Mouse (Mus musculus) midbrain, embryonic 12.5 days (tissue): Measurements from ENCODE around the gene Rassf1. TPM values are rescaled to one million over a fixed set of nuclear protein-coding genes. Genes with fewer than 3 reads are reported as not detected.

Experiments
- ATAC-seq: fragments of 200-750 bp; cut with Nextera tagmentation; 2 replicates; pipeline ENCODE4 v1.8.0; 2017; ENCODE audit warnings: low read depth, moderate TSS enrichment, moderate library complexity; ENCODE audit not compliant: low FRiP score
- H3K27ac ChIP-seq: fragments of 300-500 bp; sonication (generic); replicated peaks from 2 replicates; pipeline ENCODE4 v1.5.1; 2016; ENCODE audit warnings: mild to moderate bottlenecking
- H3K27me3 ChIP-seq: fragments of 300-500 bp; sonication (generic); 2 replicates; pipeline ENCODE4 v1.6.1; 2016; ENCODE audit warnings: mild to moderate bottlenecking
- H3K36me3 ChIP-seq: fragments of 300-500 bp; sonication (generic); 2 replicates; pipeline ENCODE4 v1.6.1; 2016
- H3K4me1 ChIP-seq: fragments of 300-500 bp; sonication (generic); 2 replicates; pipeline ENCODE4 v1.6.1; 2016
- H3K4me2 ChIP-seq: fragments of 300-500 bp; sonication (generic); replicated peaks from 2 replicates; pipeline ENCODE4 v1.6.1; 2016; ENCODE audit warnings: mild to moderate bottlenecking, moderate library complexity
- H3K4me3 ChIP-seq: fragments of 300-500 bp; sonication (generic); 2 replicates; pipeline ENCODE4 v1.5.1; 2016; ENCODE audit warnings: mild to moderate bottlenecking
- H3K9ac ChIP-seq: fragments of 300-500 bp; sonication (generic); replicated peaks from 2 replicates; pipeline ENCODE4 v1.6.1; 2016; ENCODE audit warnings: mild to moderate bottlenecking, moderate library complexity
- H3K9me3 ChIP-seq: fragments of 300-500 bp; sonication (generic); 2 replicates; pipeline ENCODE4 v1.6.1; 2016; ENCODE audit warnings: mild to moderate bottlenecking
- WGBS: fragments of 180-500 bp; shearing (Covaris S2); methylation state at CpG from one replicate; pipeline ENCODE4 v1.1.7; 2016; 5-methylcytosine and 5-hydroxymethylcytosine counted together
- polyA plus RNA-seq: library from polyadenylated mRNA; unstranded; fragments of >200 nt; fragmentation: Nextera tagmentation; extraction: Ambion mirVana; gene quantifications from 2 replicates; pipeline ENCODE4 v1.2.1, GENCODE M21; 2016

Rassf1 gene
- polyA plus RNA-seq, 1 experiment from 2014 or later: 48.9 TPM

DNA sequence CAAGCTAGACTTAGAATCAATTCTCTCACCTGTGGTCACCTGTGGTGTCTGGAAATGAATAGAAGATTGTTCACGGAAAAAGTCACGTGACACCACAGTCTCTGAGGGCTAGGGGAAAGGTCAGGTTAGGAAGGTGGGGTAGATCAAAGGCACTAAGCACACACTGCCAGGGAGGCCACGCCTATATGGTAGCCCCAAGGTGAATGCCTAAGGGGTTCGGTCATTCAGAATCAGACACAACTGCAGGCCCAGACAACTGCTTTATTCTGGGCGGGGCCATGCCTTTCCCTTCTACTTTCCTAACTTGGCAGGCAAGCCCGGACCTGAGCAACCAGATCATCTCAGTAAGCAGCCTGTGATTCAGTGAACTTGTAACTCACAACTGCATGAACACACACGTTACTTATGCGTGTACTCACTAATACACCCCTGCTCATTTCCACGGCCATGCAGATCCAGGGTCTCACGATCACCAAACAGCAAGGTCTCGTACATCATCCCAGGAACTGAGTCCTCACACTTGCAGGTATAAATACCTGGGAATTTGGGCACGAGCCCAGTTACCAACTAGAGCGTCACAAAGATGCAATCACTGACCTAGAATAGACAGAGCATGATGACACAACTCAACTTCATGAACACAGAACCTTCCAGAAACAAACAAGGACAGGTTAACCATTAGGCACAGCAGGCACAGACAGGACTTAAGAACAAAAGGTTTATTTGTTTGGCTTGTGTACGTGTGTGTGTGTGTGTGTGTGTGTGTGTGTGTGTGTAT, 24.4 kb downstream of the Rassf1 start:
- no peak overlapping the region for H3K4me3 ChIP-seq
- peaks cover 41% of the 10 kb centered on the region for H3K36me3 ChIP-seq
- peaks cover 35% of the 10 kb centered on the region for H3K4me1 ChIP-seq
- WGBS: 89% methylated on average over 14 of the region's 14 CpGs
- no peak for ATAC-seq
- peak overlapping the region; percentile 35; the same call in 1 of the 2 replicates for H3K27ac ChIP-seq
- H3K27me3 ChIP-seq: no peaks in the 10 kb centered on the region
- H3K9ac ChIP-seq: no peak overlapping the region
- no peaks in the 10 kb centered on the region for H3K9me3 ChIP-seq
- H3K4me2 ChIP-seq: no peak overlapping the region

- 29% methylated on average over 16 of the region's 16 CpGs for WGBS
- H3K27me3 ChIP-seq: no peaks in the 10 kb centered on the region
- H3K4me2 ChIP-seq: peak within 1 kb of the TSS; percentile 46
- H3K9me3 ChIP-seq: no peaks in the 10 kb centered on the region
- H3K9ac ChIP-seq: peak within 1 kb of the TSS; percentile 51
- ATAC-seq: peak; percentile 76
- peaks cover 33% of the 10 kb centered on the region for H3K36me3 ChIP-seq
- H3K4me3 ChIP-seq: peak within 1 kb of the TSS; percentile 29
- peak within 1 kb of the TSS; percentile 39 for H3K27ac ChIP-seq
- H3K4me1 ChIP-seq: peaks cover 35% of the 10 kb centered on the region
These were observed 25.2 kb downstream of the Rassf1 start, which contains the start of gene Hyal1 for GRCm38 (mm10) chr9:107576357-107577107. Gene Hyal1 (plus strand): TSS chr9:107576927.

- Histone ChIP-seq H3K27me3 (no peaks in the 10 kb centered on the region), H3K36me3 (peaks cover 26% of the 10 kb centered on the region), H3K4me2 (no peak overlapping the region), H3K9ac (no peak overlapping the region), H3K4me1 (peaks cover 38% of the 10 kb centered on the region), H3K9me3 (no peaks in the 10 kb centered on the region), H3K27ac (no peak overlapping the region), H3K4me3 (no peak overlapping the region)
- no peak for ATAC-seq
- 91% methylated on average over 10 of the region's 10 CpGs for WGBS
These were observed 26.5 kb downstream of the Rassf1 start for GRCm38 (mm10) chr9:107577871-107578270.

GRCm38 (mm10) chr9:107578587-107578986, 27.2 kb downstream of the Rassf1 start, which contains the start of gene Naa80:
Gene Naa80 (plus strand): TSS chr9:107578887.
- H3K9ac ChIP-seq: no peak within 1 kb of the TSS; the same call in 1 of the 2 replicates
- 77% methylated on average over 3 of the region's 3 CpGs for WGBS
- ATAC-seq: no peak

GRCm38 (mm10) chr9:107579023-107579900, 27.9 kb downstream of the Rassf1 start:
- Histone ChIP-seq H3K4me1 (peaks cover 38% of the 10 kb centered on the region), H3K36me3 (peaks cover 24% of the 10 kb centered on the region), H3K9ac (no peak overlapping the region; the same call in 1 of the 2 replicates), H3K4me3 (no peak overlapping the region), H3K27me3 (no peaks in the 10 kb centered on the region), H3K9me3 (no peaks in the 10 kb centered on the region), H3K4me2 (no peak overlapping the region), H3K27ac (no peak overlapping the region)
- 94% methylated on average over 14 of the region's 14 CpGs for WGBS
- no peak for ATAC-seq

More at GRCm38 (mm10) chr9:107578587-107578986, 27.2 kb downstream of the Rassf1 start, which contains the start of gene Naa80:
- peaks cover 38% of the 10 kb centered on the region for H3K4me1 ChIP-seq
- no peak within 1 kb of the TSS for H3K4me2 ChIP-seq
- no peak within 1 kb of the TSS for H3K27ac ChIP-seq
- H3K27me3 ChIP-seq: no peaks in the 10 kb centered on the region
- H3K36me3 ChIP-seq: peaks cover 26% of the 10 kb centered on the region
- H3K9me3 ChIP-seq: no peaks in the 10 kb centered on the region
- H3K4me3 ChIP-seq: no peak within 1 kb of the TSS

DNA sequence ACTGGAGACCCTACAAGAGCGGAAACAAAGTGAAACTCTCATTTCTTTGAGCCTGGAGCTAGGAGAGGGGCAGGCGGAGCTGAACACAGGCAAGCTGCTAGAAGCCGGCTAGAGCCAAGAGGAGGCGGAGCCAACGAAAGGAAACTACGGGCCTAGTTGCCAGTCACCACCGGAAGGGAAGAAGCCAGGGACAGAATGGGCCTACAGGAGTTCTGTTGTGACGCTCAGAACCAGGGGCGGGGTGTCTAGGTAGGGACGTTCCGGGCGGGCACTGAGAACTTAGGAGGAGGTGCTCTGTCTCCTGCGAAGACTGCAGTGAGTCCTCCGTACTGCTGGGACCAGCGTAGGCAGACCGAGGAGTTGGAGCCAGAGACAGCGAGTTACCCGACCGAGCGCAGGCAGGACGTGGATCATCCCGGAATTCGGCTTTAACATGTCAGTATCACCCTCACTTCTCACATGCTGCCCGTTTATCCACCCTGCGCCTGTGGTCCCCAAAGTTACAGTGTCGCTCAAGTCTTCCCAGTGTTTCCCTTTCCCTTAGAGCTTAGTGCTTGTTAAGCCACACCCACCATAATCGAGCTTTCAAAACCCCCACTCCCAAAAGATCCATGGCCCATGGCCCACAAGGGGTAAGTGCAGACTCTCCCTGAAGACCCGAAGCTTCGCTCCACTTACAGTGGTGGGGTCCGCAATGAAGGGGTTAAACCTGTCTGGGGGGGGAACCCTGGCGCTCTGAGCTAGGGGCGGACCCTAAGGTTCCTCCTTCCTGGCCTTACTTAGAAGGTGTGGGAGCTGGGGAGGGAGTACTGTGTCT, 29.4 kb downstream of the Rassf1 start, which contains the start of gene Hyal3:
TSS of gene Hyal3 (plus strand) at position 318 of the 817 bp plus-strand sequence.
- Histone ChIP-seq H3K4me2 (peak within 1 kb of the TSS; percentile 97), H3K27me3 (no peaks in the 10 kb centered on the region), H3K9ac (peak within 1 kb of the TSS; percentile 78), H3K4me3 (peak within 1 kb of the TSS; percentile 64), H3K27ac (peak within 1 kb of the TSS; percentile 72), H3K9me3 (no peaks in the 10 kb centered on the region), H3K36me3 (peaks cover 16% of the 10 kb centered on the region; the same call in 1 of the 2 replicates), H3K4me1 (peaks cover 38% of the 10 kb centered on the region)
- WGBS: 1% methylated on average over 32 of the region's 32 CpGs
- ATAC-seq: peak; percentile 53

GRCm38 (mm10) chr9:107581584-107581983, 30.2 kb downstream of the Rassf1 start:
- H3K36me3 ChIP-seq: peaks cover 16% of the 10 kb centered on the region; the same call in 1 of the 2 replicates
- peaks cover 38% of the 10 kb centered on the region for H3K4me1 ChIP-seq
- WGBS: 78% methylated on average over 4 of the region's 4 CpGs
- H3K27me3 ChIP-seq: no peaks in the 10 kb centered on the region
- H3K4me2 ChIP-seq: peak overlapping the region; percentile 97
- H3K27ac ChIP-seq: no peak overlapping the region
- no peaks in the 10 kb centered on the region for H3K9me3 ChIP-seq
- H3K4me3 ChIP-seq: peak overlapping the region; percentile 64; the same call in 1 of the 2 replicates
- H3K9ac ChIP-seq: no peak overlapping the region; the same call in none of the 2 replicates
- no peak for ATAC-seq

DNA sequence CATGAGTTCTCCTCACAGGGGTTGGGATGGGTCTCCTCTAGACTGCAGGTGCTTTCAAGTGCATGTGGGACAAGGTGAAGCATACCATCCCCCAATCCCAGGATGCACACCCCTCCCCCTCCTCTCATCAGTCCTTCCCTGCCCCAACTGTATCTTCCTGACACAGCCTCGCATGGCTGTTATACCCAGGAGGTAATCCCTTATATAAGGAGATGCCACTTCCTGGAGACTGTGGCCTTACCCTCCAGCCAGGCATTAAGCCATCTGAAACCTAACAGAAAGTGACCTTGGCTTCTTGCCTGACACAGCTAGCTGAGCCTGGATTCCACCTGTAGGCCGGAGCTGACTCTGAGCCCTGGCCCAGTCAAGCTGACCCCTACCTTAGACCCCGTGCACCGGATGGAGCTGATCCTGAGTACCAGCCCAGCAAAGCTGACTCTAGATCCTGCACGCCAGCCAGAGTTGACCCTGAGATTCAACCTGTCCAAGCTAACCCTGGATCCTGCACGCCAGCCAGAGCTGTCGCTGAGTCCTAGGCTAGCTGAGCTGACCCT, 31.2 kb downstream of the Rassf1 start:
- Histone ChIP-seq H3K9ac (no peak overlapping the region), H3K4me3 (no peak overlapping the region), H3K27ac (no peak overlapping the region), H3K4me1 (peaks cover 32% of the 10 kb centered on the region), H3K4me2 (no peak overlapping the region), H3K9me3 (no peaks in the 10 kb centered on the region), H3K36me3 (peaks cover 16% of the 10 kb centered on the region; the same call in 1 of the 2 replicates), H3K27me3 (no peaks in the 10 kb centered on the region)
- ATAC-seq: no peak
- WGBS: 90% methylated on average over 7 of the region's 7 CpGs

- Histone ChIP-seq H3K4me1 (peaks cover 35% of the 10 kb centered on the region), H3K4me3 (no peak overlapping the region), H3K27me3 (no peaks in the 10 kb centered on the region), H3K9me3 (no peaks in the 10 kb centered on the region), H3K4me2 (no peak overlapping the region), H3K9ac (no peak overlapping the region; the same call in 1 of the 2 replicates), H3K27ac (no peak overlapping the region), H3K36me3 (peaks cover 16% of the 10 kb centered on the region; the same call in 1 of the 2 replicates)
- 92% methylated on average over 14 of the region's 14 CpGs for WGBS
- no peak for ATAC-seq
These were observed 31.8 kb downstream of the Rassf1 start for GRCm38 (mm10) chr9:107583174-107583573.

DNA sequence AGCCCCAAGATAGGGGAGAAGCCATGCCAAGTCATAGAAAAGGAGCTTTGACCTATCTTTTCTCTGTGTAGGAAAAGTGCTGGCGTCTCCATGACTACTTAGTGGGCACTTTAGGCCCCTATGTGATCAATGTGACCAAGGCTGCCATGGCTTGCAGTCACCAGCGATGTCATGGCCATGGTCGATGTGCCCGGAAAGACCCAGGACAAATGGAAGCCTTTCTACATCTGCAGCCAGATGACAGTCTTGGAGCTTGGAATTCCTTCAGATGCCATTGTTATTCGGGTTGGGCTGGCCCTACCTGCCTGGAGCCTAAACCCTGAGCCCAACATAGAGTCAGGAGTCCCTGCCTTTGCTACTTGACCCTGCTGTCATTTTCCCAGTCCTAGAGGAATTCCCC, 35.1 kb downstream of the Rassf1 start:
- H3K9me3 ChIP-seq: no peaks in the 10 kb centered on the region
- H3K27ac ChIP-seq: no peak overlapping the region
- 91% methylated on average over 5 of the region's 5 CpGs for WGBS

More for the DNA sequence above, 35.1 kb downstream of the Rassf1 start:
- Histone ChIP-seq H3K4me2 (no peak overlapping the region), H3K36me3 (peaks cover 32% of the 10 kb centered on the region), H3K9ac (no peak overlapping the region), H3K27me3 (no peaks in the 10 kb centered on the region), H3K4me1 (peaks cover 24% of the 10 kb centered on the region), H3K4me3 (no peak overlapping the region)
- no peak for ATAC-seq
